Mouse (Mus musculus) E14TG2a.4 (cell line): ENCODE measurements around the gene Poln.

Source experiments
- CTCF ChIP-seq: conservative IDR thresholded peaks from 2 replicates; pipeline ENCODE4 v1.5.1; 2014; ENCODE audit warnings: low read length
- NANOG ChIP-seq: IDR thresholded peaks from 2 replicates; pipeline ENCODE4 v1.6.1; 2014; ENCODE audit warnings: borderline replicate concordance, low read length, mixed read lengths
- POU5F1 ChIP-seq: IDR thresholded peaks from 2 replicates; pipeline ENCODE4 v1.6.1; 2014; ENCODE audit warnings: low read length, borderline replicate concordance

GRCm38 (mm10) chr5:34202006-34202405 is 32.8 kb upstream of the Poln start:
- TF ChIP-seq CTCF: no peak
- no peak for TF ChIP-seq POU5F1
- TF ChIP-seq NANOG: no peak
